Mouse (Mus musculus) heart, adult 10 weeks (tissue): ENCODE measurements around the gene Cel. TPM values are rescaled to one million over a fixed set of nuclear protein-coding genes. Genes with fewer than 3 reads are reported as not detected.

Experiments
- polyA plus RNA-seq: library from polyadenylated mRNA; stranded (reverse); fragments of 350-450 nt; fragmentation: Illumina TruSeq; extraction: RNeasy Lipid Tissue Mini Kit (QIAGEN cat#74804); gene quantifications from one replicate; pipeline ENCODE4 v1.2.3, GENCODE M21; 2014; ENCODE audit warnings: low read depth, low replicate concordance

The Cel gene
- polyA plus RNA-seq = not detected

GRCm38 (mm10) chr2:28563303-28563702 is at the start of gene Cel:
TSS of gene Cel (minus strand) at chr2:28563403.

GRCm38 (mm10) chr2:28583651-28584050 is 20.4 kb upstream of the Cel start, which contains the start of gene Gtf3c5:
TSS of gene Gtf3c5 (minus strand) at chr2:28583751.

DNA sequence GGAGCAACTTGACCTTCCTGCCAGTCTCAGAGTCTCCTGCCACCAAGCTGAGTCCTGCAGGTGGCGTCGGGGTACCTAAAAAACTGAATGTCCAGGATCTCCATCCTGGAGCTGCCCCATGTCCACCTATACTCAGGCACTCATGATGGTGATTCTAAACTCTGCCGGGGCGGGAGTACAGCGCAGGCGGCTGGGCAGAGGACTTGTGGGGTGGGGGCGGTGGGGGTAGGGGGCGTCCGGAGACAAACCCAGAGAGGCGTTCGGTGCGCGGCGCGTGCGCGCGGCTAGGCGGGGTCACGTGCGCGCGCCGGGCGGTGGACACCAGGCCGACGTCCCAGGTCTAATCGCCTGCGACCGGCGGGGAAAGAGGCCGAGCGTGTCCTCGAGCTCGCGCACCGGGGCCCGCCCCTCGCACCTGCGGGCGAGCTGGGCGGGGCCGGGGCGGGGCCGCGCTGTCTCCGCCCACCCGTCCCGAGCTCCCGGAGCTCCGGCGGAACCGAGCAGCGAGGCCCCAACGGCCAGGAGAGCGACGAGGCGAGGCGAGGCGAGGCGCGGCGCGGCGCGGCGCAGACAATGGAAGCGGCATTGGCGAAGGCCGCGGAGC is 50.3 kb downstream of the Cel start, which contains the start of gene Ralgds:
Gene Ralgds, plus strand, starts transcription at position 328 of the 604 bp plus-strand sequence.

GRCm38 (mm10) chr2:28505795-28506194 is 57.4 kb downstream of the Cel start, which contains the start of gene Gm10134:
TSS of gene Gm10134 (plus strand) at chr2:28506095.

Other genes starting within 250 kb of the Cel start
- gene Ppp1r26, start 116.6 kb downstream of the Cel start, polyA plus RNA-seq = 3.2 TPM
- gene 1700007K13Rik, start 97.1 kb downstream of the Cel start, polyA plus RNA-seq = not detected
- 41.6 TPM for gene Mrps2, start 95.3 kb downstream of the Cel start, polyA plus RNA-seq
- 0.89 TPM for gene Gbgt1, start 66.5 kb downstream of the Cel start, polyA plus RNA-seq
- gene Gm10134, start 57.3 kb downstream of the Cel start, polyA plus RNA-seq = not detected
- gene Ralgds, start 50.3 kb downstream of the Cel start, polyA plus RNA-seq = 10.6 TPM
- gene Gtf3c5, start 20.3 kb upstream of the Cel start, polyA plus RNA-seq = 13.0 TPM
- gene Gfi1b, start 58.6 kb upstream of the Cel start, polyA plus RNA-seq = not detected
- 17.2 TPM for gene Tsc1, start 77.8 kb upstream of the Cel start, polyA plus RNA-seq
- not detected for gene Spaca9, start 136.3 kb upstream of the Cel start, polyA plus RNA-seq
- not detected for gene Ak8, start 136.8 kb upstream of the Cel start, polyA plus RNA-seq